Mouse (Mus musculus) lung, embryonic 15.5 days (tissue): ENCODE results near the gene Sertad1. TPM values are rescaled to one million over a fixed set of nuclear protein-coding genes. Genes with fewer than 3 reads are reported as not detected.
A peak's percentile ranks its signal among the peaks of the same experiment; 100 is the strongest.

Experiments used
- ATAC-seq: fragments of 200-750 bp; cut with Nextera tagmentation; 2 replicates; pipeline ENCODE4 v1.8.0; 2017; ENCODE audit warnings: moderate number of reproducible peaks, borderline replicate concordance; ENCODE audit not compliant: low FRiP score, low TSS enrichment; ENCODE audit errors: extremely low read depth
- H3K27ac ChIP-seq: fragments of 300-500 bp; sonication (generic); 2 replicates; pipeline ENCODE4 v1.5.1; 2015; ENCODE audit warnings: moderate library complexity, mild to moderate bottlenecking, inconsistent platforms
- H3K27me3 ChIP-seq: fragments of 300-500 bp; sonication (generic); 2 replicates; pipeline ENCODE4 v1.6.1; 2015; ENCODE audit warnings: inconsistent platforms
- H3K36me3 ChIP-seq: fragments of 300-500 bp; sonication (generic); 2 replicates; pipeline ENCODE4 v1.6.1; 2015; ENCODE audit warnings: inconsistent platforms
- H3K4me1 ChIP-seq: fragments of 300-500 bp; sonication (generic); 2 replicates; pipeline ENCODE4 v1.6.1; 2015; ENCODE audit warnings: inconsistent platforms
- H3K4me2 ChIP-seq: fragments of 300-500 bp; sonication (generic); 2 replicates; pipeline ENCODE4 v1.6.1; 2015; ENCODE audit warnings: inconsistent platforms, mild to moderate bottlenecking, moderate library complexity
- H3K4me3 ChIP-seq: fragments of 300-500 bp; sonication (generic); 2 replicates; pipeline ENCODE4 v1.5.1; 2015; ENCODE audit warnings: mild to moderate bottlenecking, inconsistent platforms
- H3K9ac ChIP-seq: fragments of 300-500 bp; sonication (generic); 2 replicates; pipeline ENCODE4 v1.6.1; 2015; ENCODE audit warnings: inconsistent platforms
- H3K9me3 ChIP-seq: fragments of 300-500 bp; sonication (generic); 2 replicates; pipeline ENCODE4 v1.6.1; 2016; ENCODE audit warnings: inconsistent platforms
- WGBS: fragments of 180-500 bp; shearing (Covaris S2); methylation state at CpG from one replicate; pipeline ENCODE4 v1.1.7; 2015; 5-methylcytosine and 5-hydroxymethylcytosine counted together
- polyA plus RNA-seq: library from polyadenylated mRNA; unstranded; fragments of >200 nt; fragmentation: Nextera tagmentation; extraction: Ambion mirVana; gene quantifications from 2 replicates; pipeline ENCODE4 v1.2.1, GENCODE M21; 2015

The Sertad1 gene
- polyA plus RNA-seq = 48.5 and 49.6 TPM in 2 replicates

- Histone ChIP-seq H3K9ac (peak within 1 kb of the TSS; percentile 70), H3K27ac (peak within 1 kb of the TSS; percentile 98), H3K36me3 (0 out of 2 replicates have a peak, but pooled peaks cover 11% of the 10 kb centered on the region), H3K9me3 (no peaks in the 10 kb centered on the region), H3K4me3 (peak within 1 kb of the TSS; percentile 57), H3K4me2 (peak within 1 kb of the TSS; percentile 80), H3K4me1 (peaks cover 50% of the 10 kb centered on the region), H3K27me3 (no peaks in the 10 kb centered on the region)
- ATAC-seq = peak; percentile 91
- 1% methylated on average over 73 of the region's 80 CpGs for WGBS
Measured at GRCm38 (mm10) chr7:27486770-27487697, at the start of gene Sertad1. Sertad1 (plus strand) TSS chr7:27486910.

DNA sequence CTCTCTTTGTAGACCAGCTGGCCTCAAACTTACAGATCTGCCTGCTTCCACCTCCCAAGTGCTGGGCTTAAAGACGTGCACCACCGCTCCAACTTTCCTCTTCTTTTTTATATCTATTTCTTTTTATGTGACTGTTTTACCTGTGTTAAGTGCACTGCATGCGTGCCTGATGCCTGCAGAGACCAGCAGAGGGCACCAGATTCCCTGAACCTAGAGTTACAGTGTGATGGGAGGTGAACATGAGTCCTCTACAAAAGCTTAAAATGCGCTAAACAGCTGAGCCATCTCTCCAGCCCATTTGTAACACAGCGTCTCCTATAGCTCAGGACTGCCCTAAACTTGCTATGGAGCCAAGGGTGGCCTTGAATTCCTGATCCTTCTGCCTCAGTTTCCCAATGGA, 49.2 kb upstream of the Sertad1 start:
- H3K9me3 ChIP-seq = no peaks in the 10 kb centered on the region
- no peak overlapping the region for H3K27ac ChIP-seq
- no peak overlapping the region for H3K4me3 ChIP-seq
- WGBS = 59% methylated on average over 5 of the region's 5 CpGs
- no peak overlapping the region for H3K9ac ChIP-seq
- H3K4me1 ChIP-seq = no peaks in the 10 kb centered on the region
- H3K4me2 ChIP-seq = no peak overlapping the region
- peaks cover 24% of the 10 kb centered on the region for H3K27me3 ChIP-seq
- no peak for ATAC-seq
- H3K36me3 ChIP-seq = no peaks in the 10 kb centered on the region

- WGBS = 72% methylated on average over 4 of the region's 4 CpGs
- Histone ChIP-seq H3K4me2 (no peak overlapping the region), H3K27me3 (peaks cover 18% of the 10 kb centered on the region; the same call in 1 of the 2 replicates), H3K9me3 (no peaks in the 10 kb centered on the region), H3K4me3 (no peak overlapping the region), H3K36me3 (no peaks in the 10 kb centered on the region), H3K4me1 (no peaks in the 10 kb centered on the region), H3K27ac (no peak overlapping the region), H3K9ac (no peak overlapping the region)
- ATAC-seq = no peak
Measured at GRCm38 (mm10) chr7:27440014-27440413, 46.7 kb upstream of the Sertad1 start.

GRCm38 (mm10) chr7:27446051-27446450, 40.7 kb upstream of the Sertad1 start:
- peaks cover 22% of the 10 kb centered on the region for H3K4me1 ChIP-seq
- WGBS = 7% methylated on average over 15 of the region's 18 CpGs
- no peak overlapping the region for H3K27ac ChIP-seq
- ATAC-seq = no peak
- H3K36me3 ChIP-seq = no peaks in the 10 kb centered on the region
- peaks cover 33% of the 10 kb centered on the region for H3K27me3 ChIP-seq
- H3K9ac ChIP-seq = peak overlapping the region; percentile 48
- H3K9me3 ChIP-seq = no peaks in the 10 kb centered on the region
- peak overlapping the region; percentile 50 for H3K4me3 ChIP-seq
- peak overlapping the region; percentile 99 for H3K4me2 ChIP-seq

DNA sequence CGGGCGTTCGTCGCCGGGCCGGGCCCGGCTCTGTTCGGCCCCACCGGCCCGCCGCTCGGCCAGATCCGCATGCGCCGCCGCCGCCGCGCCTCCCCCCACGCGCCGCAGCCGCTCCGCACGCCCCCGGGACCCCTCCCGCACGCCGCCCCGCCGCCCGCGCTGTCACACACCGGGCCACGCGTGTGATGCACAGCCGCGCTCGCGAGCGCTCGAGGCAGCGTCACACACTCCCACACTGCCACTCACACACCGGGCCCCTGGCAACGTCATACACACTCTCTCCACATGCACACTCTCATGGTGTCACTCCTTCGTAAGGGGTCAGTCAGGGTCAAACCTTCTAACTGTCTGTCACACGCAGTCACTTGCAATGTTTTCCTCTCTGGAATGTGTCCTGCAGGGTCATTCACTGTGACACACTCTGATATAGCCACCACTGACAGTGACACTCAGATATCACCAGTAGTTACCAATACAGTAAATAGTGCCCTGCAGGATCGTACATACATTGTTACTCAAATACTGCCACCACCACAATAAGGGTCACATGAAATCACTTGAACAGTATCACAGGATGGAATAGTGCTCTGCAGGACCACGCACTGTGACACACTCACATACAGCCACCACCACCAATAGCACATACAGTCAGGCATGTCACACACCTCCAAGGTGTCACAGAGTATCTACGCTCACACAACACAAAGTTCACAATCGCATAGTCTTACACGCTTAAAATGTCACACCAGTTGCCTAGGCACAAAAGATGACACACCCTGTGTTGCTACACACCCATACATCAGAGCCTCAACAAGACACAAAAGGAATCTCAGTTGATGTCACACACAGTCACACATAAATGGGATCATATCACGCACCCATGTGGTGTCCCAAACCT, 39.9 kb upstream of the Sertad1 start:
- Histone ChIP-seq H3K27ac (no peak overlapping the region), H3K4me3 (peak overlapping the region; percentile 55), H3K9ac (peak overlapping the region; percentile 48), H3K4me1 (peaks cover 22% of the 10 kb centered on the region), H3K27me3 (peaks cover 33% of the 10 kb centered on the region), H3K4me2 (peak overlapping the region; percentile 99), H3K36me3 (no peaks in the 10 kb centered on the region), H3K9me3 (no peaks in the 10 kb centered on the region)
- ATAC-seq = peak; percentile 5; the same call in 1 of the 2 replicates
- 11% methylated on average over 37 of the region's 53 CpGs for WGBS

- peak within 1 kb of the TSS; percentile 8 for H3K27ac ChIP-seq
Measured at GRCm38 (mm10) chr7:27447419-27448286, 39.1 kb upstream of the Sertad1 start, which contains the start of the genes Sptbn4 and Blvrb. Sptbn4 (minus strand) TSS chr7:27447686. Blvrb (plus strand) TSS chr7:27447978.

GRCm38 (mm10) chr7:27448421-27449206, 38.1 kb upstream of the Sertad1 start:
- Histone ChIP-seq H3K9me3 (no peaks in the 10 kb centered on the region), H3K4me2 (peak overlapping the region; percentile 99), H3K27me3 (peaks cover 33% of the 10 kb centered on the region), H3K4me3 (peak overlapping the region; percentile 55), H3K9ac (peak overlapping the region; percentile 58), H3K4me1 (peaks cover 22% of the 10 kb centered on the region), H3K27ac (peak overlapping the region; percentile 8), H3K36me3 (no peaks in the 10 kb centered on the region)
- WGBS = 52% methylated on average over 15 of the region's 15 CpGs
- ATAC-seq = no peak; the same call in 1 of the 2 replicates

More at GRCm38 (mm10) chr7:27447419-27448286, 39.1 kb upstream of the Sertad1 start, which contains the start of the genes Sptbn4 and Blvrb:
- H3K9me3 ChIP-seq = no peaks in the 10 kb centered on the region
- peak; percentile 96 for ATAC-seq
- under 1% methylated on average over 54 of the region's 54 CpGs for WGBS
- H3K4me3 ChIP-seq = peak within 1 kb of the TSS; percentile 55
- peak within 1 kb of the TSS; percentile 99 for H3K4me2 ChIP-seq
- no peaks in the 10 kb centered on the region for H3K36me3 ChIP-seq
- H3K4me1 ChIP-seq = peaks cover 22% of the 10 kb centered on the region
- H3K27me3 ChIP-seq = peaks cover 33% of the 10 kb centered on the region
- peak within 1 kb of the TSS; percentile 58 for H3K9ac ChIP-seq

DNA sequence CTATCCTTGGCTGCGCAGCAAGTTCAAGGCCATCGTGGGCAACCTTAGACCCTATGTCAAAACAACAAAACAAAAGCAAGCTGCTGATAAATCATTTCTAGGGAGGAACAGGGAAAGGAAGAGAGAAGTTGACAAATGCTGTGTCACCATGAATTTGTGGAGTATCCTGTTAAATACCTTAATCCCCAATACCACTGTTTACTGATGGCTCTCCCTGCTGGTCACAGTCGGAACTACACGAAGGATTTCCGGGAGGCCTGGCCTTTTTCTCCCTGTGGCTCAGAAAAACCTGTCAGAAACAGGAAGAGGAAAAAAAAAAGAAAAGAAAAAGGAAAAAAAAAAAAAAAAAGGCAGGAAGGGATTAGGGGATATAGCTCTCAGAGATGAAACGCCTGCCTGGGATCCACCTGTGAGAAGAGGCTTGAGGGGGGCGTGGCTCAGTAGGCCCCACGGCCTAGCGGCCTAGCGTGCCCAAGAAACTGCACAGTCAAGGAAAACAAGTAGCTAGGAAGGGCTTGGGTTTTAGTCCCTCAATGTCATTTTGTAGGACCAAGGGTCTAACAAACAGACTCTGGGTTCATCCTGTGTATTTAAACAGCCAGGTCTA, 37.4 kb upstream of the Sertad1 start:
- no peak for ATAC-seq
- 67% methylated on average over 10 of the region's 10 CpGs for WGBS
- 0 out of 2 replicates have a peak overlapping the region, but pooled peaks have one; percentile 99 for H3K4me2 ChIP-seq

DNA sequence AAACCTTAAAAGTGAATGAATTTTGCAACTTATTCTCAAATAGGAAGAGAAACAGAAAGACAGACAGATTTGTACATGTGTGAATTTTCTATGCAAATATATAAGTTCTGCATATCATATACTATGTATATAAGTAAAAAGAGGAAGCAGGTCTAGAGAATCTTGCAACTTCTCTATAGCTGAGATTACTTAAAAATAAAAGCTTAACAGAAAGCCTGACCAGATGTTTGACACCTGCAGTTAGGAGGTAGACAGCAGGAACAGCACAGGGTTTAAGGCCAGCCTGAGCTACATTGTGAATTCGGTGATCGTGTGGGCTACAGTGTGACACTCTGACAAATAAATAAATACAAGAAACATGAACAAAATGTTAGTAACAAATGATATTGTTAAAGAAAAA, 35.4 kb upstream of the Sertad1 start:
- WGBS = 87% methylated on average over 2 of the region's 2 CpGs
- Histone ChIP-seq H3K9me3 (no peaks in the 10 kb centered on the region), H3K9ac (no peak overlapping the region), H3K27me3 (peaks cover 9% of the 10 kb centered on the region), H3K4me2 (no peak overlapping the region), H3K36me3 (no peaks in the 10 kb centered on the region), H3K4me3 (no peak overlapping the region), H3K27ac (no peak overlapping the region), H3K4me1 (peaks cover 18% of the 10 kb centered on the region)
- no peak for ATAC-seq

More for the DNA sequence above, 37.4 kb upstream of the Sertad1 start:
- Histone ChIP-seq H3K27me3 (peaks cover 29% of the 10 kb centered on the region), H3K36me3 (no peaks in the 10 kb centered on the region), H3K4me3 (no peak overlapping the region), H3K9ac (no peak overlapping the region), H3K4me1 (peaks cover 22% of the 10 kb centered on the region), H3K9me3 (no peaks in the 10 kb centered on the region), H3K27ac (no peak overlapping the region)

- Histone ChIP-seq H3K27me3 (no peaks in the 10 kb centered on the region), H3K4me1 (peaks cover 8% of the 10 kb centered on the region), H3K36me3 (no peaks in the 10 kb centered on the region), H3K4me3 (no peak overlapping the region), H3K27ac (no peak overlapping the region), H3K9ac (no peak overlapping the region), H3K4me2 (no peak overlapping the region), H3K9me3 (no peaks in the 10 kb centered on the region)
- 49% methylated on average over 13 of the region's 13 CpGs for WGBS
- no peak for ATAC-seq
Measured at GRCm38 (mm10) chr7:27452206-27452770, 34.4 kb upstream of the Sertad1 start.
